Mouse (Mus musculus): Measurements from ENCODE around the gene 4930548H24Rik. TPM values are rescaled to one million over a fixed set of nuclear protein-coding genes. Genes with fewer than 3 reads are reported as not detected.
"Not testable (repeated sequence)": the region's sequence is repeated elsewhere in the genome, so short reads cannot be mapped to it uniquely, and the experiment has no call there.

4930548H24Rik gene
- polyA plus RNA-seq, 1 experiment from 2014 or later: not detected

GRCm38 (mm10) chr5:31527117-31527680 lies 41.7 kb downstream of the 4930548H24Rik start:
- peak overlapping the region; percentile 98 for H3K4me3 ChIP-seq (ENCODE audit: low read length)
- peak overlapping the region; percentile 42 for H3K27ac ChIP-seq (ENCODE audit: low read length)
- H3K36me3 ChIP-seq (ENCODE audit: control insufficient read depth, insufficient read depth, low read length): peaks cover 21% of the 10 kb centered on the region
- H3K9ac ChIP-seq (ENCODE audit: low read length): peak overlapping the region; percentile 90
- no peaks in the 10 kb centered on the region for H3K27me3 ChIP-seq (ENCODE audit: control insufficient read depth, insufficient read depth, low read depth, low read length)
- no peaks in the 10 kb centered on the region for H3K9me3 ChIP-seq (ENCODE audit: control insufficient read depth, low read length)
- WGBS: 2% methylated on average over 40 of the region's 40 CpGs
- H3K4me2 ChIP-seq (ENCODE audit: low read depth, low read length): peak overlapping the region; percentile 89
- ATAC-seq (ENCODE audit: low read depth): no peak; the same call in 1 of the 2 replicates
- H3K4me1 ChIP-seq (replicated peaks; ENCODE audit: control insufficient read depth, insufficient read depth, low read length): peaks cover 16% of the 10 kb centered on the region

- Histone ChIP-seq H3K4me3 (ENCODE audit: low read length) (peak within 1 kb of the TSS; percentile 98), H3K27ac (ENCODE audit: low read length) (peak within 1 kb of the TSS; percentile 42), H3K36me3 (ENCODE audit: control insufficient read depth, insufficient read depth, low read length) (peaks cover 23% of the 10 kb centered on the region), H3K4me1 (replicated peaks; ENCODE audit: control insufficient read depth, insufficient read depth, low read length) (peaks cover 16% of the 10 kb centered on the region), H3K9ac (ENCODE audit: low read length) (peak within 1 kb of the TSS; percentile 90), H3K4me2 (ENCODE audit: low read depth, low read length) (peak within 1 kb of the TSS; percentile 89)
- H3K9me3 ChIP-seq (ENCODE audit: control insufficient read depth, low read length); ATAC-seq (ENCODE audit: low read depth); H3K27me3 ChIP-seq (ENCODE audit: control insufficient read depth, insufficient read depth, low read depth, low read length): not testable (repeated sequence)
- WGBS: 78% methylated on average over 11 of the region's 11 CpGs
Observed at GRCm38 (mm10) chr5:31527707-31528106, 42.2 kb downstream of the 4930548H24Rik start, which contains the start of gene Supt7l. Gene Supt7l, minus strand, starts transcription at chr5:31527807.

GRCm38 (mm10) chr5:31528560-31528959 lies 43.0 kb downstream of the 4930548H24Rik start:
- Histone ChIP-seq H3K9ac (ENCODE audit: low read length) (no peak overlapping the region), H3K4me2 (ENCODE audit: low read depth, low read length) (no peak overlapping the region), H3K27ac (ENCODE audit: low read length) (no peak overlapping the region), H3K27me3 (ENCODE audit: control insufficient read depth, insufficient read depth, low read depth, low read length) (no peaks in the 10 kb centered on the region), H3K36me3 (ENCODE audit: control insufficient read depth, insufficient read depth, low read length) (peaks cover 28% of the 10 kb centered on the region), H3K4me1 (replicated peaks; ENCODE audit: control insufficient read depth, insufficient read depth, low read length) (peaks cover 16% of the 10 kb centered on the region), H3K4me3 (ENCODE audit: low read length) (no peak overlapping the region), H3K9me3 (ENCODE audit: control insufficient read depth, low read length) (no peaks in the 10 kb centered on the region)
- WGBS: 37% methylated on average over 2 of the region's 2 CpGs
- no peak for ATAC-seq (ENCODE audit: low read depth)

GRCm38 (mm10) chr5:31535228-31535627 lies 49.7 kb downstream of the 4930548H24Rik start:
- H3K4me3 ChIP-seq (ENCODE audit: low read length): no peak overlapping the region

More at GRCm38 (mm10) chr5:31535228-31535627, 49.7 kb downstream of the 4930548H24Rik start:
- Histone ChIP-seq H3K36me3 (ENCODE audit: control insufficient read depth, insufficient read depth, low read length) (peaks cover 48% of the 10 kb centered on the region), H3K9ac (ENCODE audit: low read length) (no peak overlapping the region), H3K27ac (ENCODE audit: low read length) (no peak overlapping the region), H3K4me1 (replicated peaks; ENCODE audit: control insufficient read depth, insufficient read depth, low read length) (no peaks in the 10 kb centered on the region), H3K9me3 (ENCODE audit: control insufficient read depth, low read length) (no peaks in the 10 kb centered on the region), H3K4me2 (ENCODE audit: low read depth, low read length) (no peak overlapping the region), H3K27me3 (ENCODE audit: control insufficient read depth, insufficient read depth, low read depth, low read length) (no peaks in the 10 kb centered on the region)
- ATAC-seq (ENCODE audit: low read depth): no peak
- 83% methylated on average over 2 of the region's 2 CpGs for WGBS

Other genes starting within 250 kb of the 4930548H24Rik start
- 152 and 162 TPM in 2 replicates for gene Nrbp1, start 244.9 kb upstream of the 4930548H24Rik start, polyA plus RNA-seq (2015; fragmentation: Nextera tagmentation; extraction: Ambion mirVana)
- gene Gm9970, start 244.5 kb upstream of the 4930548H24Rik start, polyA plus RNA-seq (2015; fragmentation: Nextera tagmentation; extraction: Ambion mirVana): 0.57 and 0.60 TPM in 2 replicates
- gene Krtcap3, start 234.0 kb upstream of the 4930548H24Rik start, polyA plus RNA-seq (2015; fragmentation: Nextera tagmentation; extraction: Ambion mirVana): 38.9 and 40.8 TPM in 2 replicates
- 41.6 and 44.3 TPM in 2 replicates for gene Ift172, start 194.6 kb upstream of the 4930548H24Rik start, polyA plus RNA-seq (2015; fragmentation: Nextera tagmentation; extraction: Ambion mirVana)
- 28.7 and 34.5 TPM in 2 replicates for gene Fndc4, start 189.7 kb upstream of the 4930548H24Rik start, polyA plus RNA-seq (2015; fragmentation: Nextera tagmentation; extraction: Ambion mirVana)
- 0.38 and 1.0 TPM in 2 replicates for gene Gckr, start 188.3 kb upstream of the 4930548H24Rik start, polyA plus RNA-seq (2015; fragmentation: Nextera tagmentation; extraction: Ambion mirVana)
- gene Zfp512, start 33.3 kb upstream of the 4930548H24Rik start, polyA plus RNA-seq (2015; fragmentation: Nextera tagmentation; extraction: Ambion mirVana): 44.7 and 51.1 TPM in 2 replicates
- gene Gpn1, start 9.0 kb downstream of the 4930548H24Rik start, polyA plus RNA-seq (2015; fragmentation: Nextera tagmentation; extraction: Ambion mirVana): 54.7 and 55.1 TPM in 2 replicates
- gene Slc4a1ap, start 41.3 kb downstream of the 4930548H24Rik start, polyA plus RNA-seq (2015; fragmentation: Nextera tagmentation; extraction: Ambion mirVana): 23.8 and 27.2 TPM in 2 replicates
- gene Supt7l, start 42.1 kb downstream of the 4930548H24Rik start, polyA plus RNA-seq (2015; fragmentation: Nextera tagmentation; extraction: Ambion mirVana): 21.9 and 22.1 TPM in 2 replicates
- 286 and 307 TPM in 2 replicates for gene Mrpl33, start 111.2 kb downstream of the 4930548H24Rik start, polyA plus RNA-seq (2015; fragmentation: Nextera tagmentation; extraction: Ambion mirVana)
- gene Rbks, start 211.9 kb downstream of the 4930548H24Rik start, polyA plus RNA-seq (2015; fragmentation: Nextera tagmentation; extraction: Ambion mirVana): 4.4 and 5.1 TPM in 2 replicates
- 51.9 and 52.3 TPM in 2 replicates for gene Babam2, start 211.9 kb downstream of the 4930548H24Rik start, polyA plus RNA-seq (2015; fragmentation: Nextera tagmentation; extraction: Ambion mirVana)

All from lung, embryonic 16.5 days (tissue).